Mouse (Mus musculus): ENCODE data around the gene Pcdh8.

Gene Pcdh8

GRCm38 (mm10) chr14:79771094-79771535, at the start of gene Pcdh8:
TSS of gene Pcdh8 (minus strand) at chr14:79771312.
- DNase-seq (ENCODE audit: low read depth) = no peak

GRCm38 (mm10) chr14:79814709-79815108, 43.6 kb upstream of the Pcdh8 start:
- DNase-seq (ENCODE audit: low read depth) = no peak

- DNase-seq (ENCODE audit: low read depth) = no peak
These were observed 43.0 kb upstream of the Pcdh8 start for GRCm38 (mm10) chr14:79814084-79814483.

- DNase-seq (ENCODE audit: low read depth) = no peak
These were observed 22.1 kb upstream of the Pcdh8 start for GRCm38 (mm10) chr14:79793179-79793578.

GRCm38 (mm10) chr14:79789535-79789934, 18.4 kb upstream of the Pcdh8 start:
- no peak for DNase-seq (ENCODE audit: low read depth)

GRCm38 (mm10) chr14:79788656-79789204, 17.6 kb upstream of the Pcdh8 start:
- no peak for DNase-seq (ENCODE audit: low read depth)

GRCm38 (mm10) chr14:79787918-79788317, 16.8 kb upstream of the Pcdh8 start:
- DNase-seq (ENCODE audit: low read depth) = no peak

- no peak for DNase-seq (ENCODE audit: low read depth)
These were observed 14.3 kb upstream of the Pcdh8 start for GRCm38 (mm10) chr14:79785400-79785799.

- DNase-seq (ENCODE audit: low read depth) = no peak
These were observed 9.8 kb upstream of the Pcdh8 start for GRCm38 (mm10) chr14:79780889-79781288.

GRCm38 (mm10) chr14:79780332-79780731, 9.2 kb upstream of the Pcdh8 start:
- DNase-seq (ENCODE audit: low read depth) = no peak

- no peak for DNase-seq (ENCODE audit: low read depth)
These were observed 8.7 kb upstream of the Pcdh8 start for GRCm38 (mm10) chr14:79779841-79780240.

- DNase-seq (ENCODE audit: low read depth) = no peak
These were observed 2.6 kb upstream of the Pcdh8 start for GRCm38 (mm10) chr14:79773425-79774391.

- no peak for DNase-seq (ENCODE audit: low read depth)
These were observed 845 bp upstream of the Pcdh8 start for GRCm38 (mm10) chr14:79771802-79772511.

GRCm38 (mm10) chr14:79770306-79771093, 612 bp downstream of the Pcdh8 start:
- DNase-seq (ENCODE audit: low read depth) = no peak

GRCm38 (mm10) chr14:79769618-79770017, 1.5 kb downstream of the Pcdh8 start:
- DNase-seq (ENCODE audit: low read depth) = no peak

- DNase-seq (ENCODE audit: low read depth) = no peak
These were observed 2.1 kb downstream of the Pcdh8 start for GRCm38 (mm10) chr14:79768996-79769395.

GRCm38 (mm10) chr14:79768076-79768830, 2.9 kb downstream of the Pcdh8 start:
- no peak for DNase-seq (ENCODE audit: low read depth)

- DNase-seq (ENCODE audit: low read depth) = no peak
These were observed 3.5 kb downstream of the Pcdh8 start for GRCm38 (mm10) chr14:79767601-79768000.

GRCm38 (mm10) chr14:79765196-79765765, 5.8 kb downstream of the Pcdh8 start:
- no peak for DNase-seq (ENCODE audit: low read depth)

- DNase-seq (ENCODE audit: low read depth) = no peak
These were observed 16.4 kb downstream of the Pcdh8 start for GRCm38 (mm10) chr14:79754601-79755222.

Data from fibroblast of lung, adult 2 months (primary cell).